Mouse (Mus musculus) forebrain, embryonic 10.5 days (tissue): Measurements from ENCODE around the gene Ngdn. TPM values are rescaled to one million over a fixed set of nuclear protein-coding genes. Genes with fewer than 3 reads are reported as not detected.
A peak's percentile ranks its signal among the peaks of the same experiment; 100 is the strongest.
"Not testable (repeated sequence)": the region's sequence is repeated elsewhere in the genome, so short reads cannot be mapped to it uniquely, and the experiment has no call there.

ENCODE experiments used
- DNase-seq: peaks from one replicate; pipeline ENCODE4 v3.0.0-alpha.2; 2017; ENCODE audit warnings: low spot score; ENCODE audit errors: extremely low spot score
- H3K27ac ChIP-seq: fragments of 300-500 bp; sonication (generic); 2 replicates; pipeline ENCODE4 v1.5.1; 2016; ENCODE audit warnings: mild to moderate bottlenecking
- H3K27me3 ChIP-seq: fragments of 300-500 bp; sonication (generic); 2 replicates; pipeline ENCODE4 v1.6.1; 2016; ENCODE audit warnings: mild to moderate bottlenecking; ENCODE audit not compliant: poor library complexity, severe bottlenecking
- H3K36me3 ChIP-seq: fragments of 300-500 bp; sonication (generic); replicated peaks from 2 replicates; pipeline ENCODE4 v1.6.1; 2016; ENCODE audit warnings: mild to moderate bottlenecking, moderate library complexity
- H3K4me1 ChIP-seq: fragments of 300-500 bp; sonication (generic); 2 replicates; pipeline ENCODE4 v1.6.1; 2016
- H3K4me3 ChIP-seq: fragments of 300-500 bp; sonication (generic); 2 replicates; pipeline ENCODE4 v1.5.1; 2016; ENCODE audit warnings: mild to moderate bottlenecking, moderate library complexity
- H3K9me3 ChIP-seq: fragments of 300-500 bp; sonication (generic); 2 replicates; pipeline ENCODE4 v1.6.1; 2016; ENCODE audit warnings: mild to moderate bottlenecking, moderate library complexity
- WGBS: fragments of 180-500 bp; shearing (Covaris S2); methylation state at CpG from one replicate; pipeline ENCODE4 v1.1.7; 2016; 5-methylcytosine and 5-hydroxymethylcytosine counted together
- polyA plus RNA-seq: library from polyadenylated mRNA; unstranded; fragments of >200 nt; fragmentation: Nextera tagmentation; extraction: Ambion mirVana; gene quantifications from 2 replicates; pipeline ENCODE4 v1.2.1, GENCODE M21; 2016

The Ngdn gene
- polyA plus RNA-seq, 1 experiment from 2014 or later = 102 TPM

- DNase-seq = no peak
- no peak overlapping the region for H3K4me3 ChIP-seq
Measured at GRCm38 (mm10) chr14:54989886-54990441, 25.3 kb upstream of the Ngdn start.

GRCm38 (mm10) chr14:54992196-54992595 is 23.1 kb upstream of the Ngdn start:
- H3K4me1 ChIP-seq = peaks cover 41% of the 10 kb centered on the region
- H3K4me3 ChIP-seq = no peak overlapping the region
- H3K27me3 ChIP-seq = peaks cover 14% of the 10 kb centered on the region; the same call in 1 of the 2 replicates
- no peaks in the 10 kb centered on the region for H3K36me3 ChIP-seq
- 92% methylated on average over 10 of the region's 10 CpGs for WGBS
- DNase-seq = no peak
- no peaks in the 10 kb centered on the region for H3K9me3 ChIP-seq
- 0 out of 2 replicates have a peak overlapping the region, but pooled peaks have one; percentile 8 for H3K27ac ChIP-seq

More at GRCm38 (mm10) chr14:54989886-54990441, 25.3 kb upstream of the Ngdn start:
- H3K36me3 ChIP-seq = no peaks in the 10 kb centered on the region
- 92% methylated on average over 8 of the region's 8 CpGs for WGBS
- no peaks in the 10 kb centered on the region for H3K9me3 ChIP-seq
- H3K4me1 ChIP-seq = peaks cover 19% of the 10 kb centered on the region
- H3K27ac ChIP-seq = no peak overlapping the region
- peaks cover 14% of the 10 kb centered on the region; the same call in 1 of the 2 replicates for H3K27me3 ChIP-seq

DNA sequence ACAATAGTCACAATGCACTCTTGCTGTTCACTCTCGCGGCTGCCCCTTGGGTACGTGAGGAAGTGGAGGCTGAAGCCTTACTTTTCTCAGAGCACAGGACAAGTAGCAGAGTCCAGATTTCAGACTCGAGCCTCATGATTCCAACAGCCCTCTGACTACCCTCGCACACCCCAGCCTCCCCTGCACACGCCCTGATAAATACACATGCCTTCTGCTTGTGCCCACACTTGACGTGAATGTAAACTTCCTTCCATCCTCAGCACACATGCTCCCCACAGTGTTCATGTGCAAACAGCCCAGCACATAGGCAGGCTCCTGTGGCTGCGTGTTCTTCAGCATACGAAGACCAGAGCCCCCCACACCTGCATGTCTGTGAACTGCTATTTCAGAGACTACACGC is 21.6 kb upstream of the Ngdn start:
- H3K4me1 ChIP-seq = peaks cover 47% of the 10 kb centered on the region
- H3K9me3 ChIP-seq = no peaks in the 10 kb centered on the region
- H3K27me3 ChIP-seq = peaks cover 14% of the 10 kb centered on the region; the same call in 1 of the 2 replicates
- H3K36me3 ChIP-seq = no peaks in the 10 kb centered on the region
- no peak overlapping the region for H3K4me3 ChIP-seq
- DNase-seq = no peak
- WGBS = 62% methylated on average over 10 of the region's 10 CpGs
- H3K27ac ChIP-seq = peak overlapping the region; percentile 90

DNA sequence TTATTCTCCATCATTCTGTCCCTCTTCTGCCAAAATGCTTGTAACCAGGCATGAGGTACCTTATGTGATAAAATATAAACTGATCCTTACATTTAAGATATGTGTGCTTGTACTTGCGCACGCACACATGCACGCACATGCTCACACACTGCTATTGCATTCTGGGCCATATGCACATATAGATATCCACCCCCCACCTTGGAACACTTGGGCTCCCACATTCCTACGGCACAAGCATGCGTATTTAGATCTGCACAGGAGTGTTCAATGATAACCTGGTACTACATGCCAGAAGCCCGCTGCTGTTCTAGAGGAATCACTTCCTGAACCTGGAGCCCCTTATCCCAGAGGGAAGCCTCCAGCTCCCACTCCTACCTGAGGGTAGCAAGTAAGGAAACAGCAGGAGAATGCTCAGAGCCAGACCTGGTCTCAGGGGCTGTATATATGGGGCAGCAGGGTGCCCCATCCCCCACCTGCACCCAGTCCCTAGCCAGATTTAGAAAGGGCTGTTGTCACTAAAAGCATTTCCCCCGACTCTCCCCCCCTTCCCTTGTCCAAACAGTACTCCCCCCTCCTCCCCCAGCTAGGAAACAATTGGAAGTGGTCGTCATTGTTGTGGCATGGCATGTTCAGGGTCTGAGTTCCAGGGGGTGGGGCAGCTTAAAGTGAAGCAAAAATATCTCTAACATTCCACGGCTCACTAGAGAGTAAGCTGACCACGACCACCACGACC is 21.0 kb upstream of the Ngdn start, which contains the start of gene Myh7:
TSS of gene Myh7 (minus strand) at position 491 of the 733 bp plus-strand sequence.
- Histone ChIP-seq H3K27ac (peak within 1 kb of the TSS; percentile 90), H3K36me3 (no peaks in the 10 kb centered on the region), H3K4me1 (peaks cover 47% of the 10 kb centered on the region), H3K9me3 (no peaks in the 10 kb centered on the region), H3K4me3 (peak within 1 kb of the TSS; percentile 25), H3K27me3 (peaks cover 14% of the 10 kb centered on the region; the same call in 1 of the 2 replicates)
- WGBS = 51% methylated on average over 11 of the region's 11 CpGs
- DNase-seq = no peak

DNA sequence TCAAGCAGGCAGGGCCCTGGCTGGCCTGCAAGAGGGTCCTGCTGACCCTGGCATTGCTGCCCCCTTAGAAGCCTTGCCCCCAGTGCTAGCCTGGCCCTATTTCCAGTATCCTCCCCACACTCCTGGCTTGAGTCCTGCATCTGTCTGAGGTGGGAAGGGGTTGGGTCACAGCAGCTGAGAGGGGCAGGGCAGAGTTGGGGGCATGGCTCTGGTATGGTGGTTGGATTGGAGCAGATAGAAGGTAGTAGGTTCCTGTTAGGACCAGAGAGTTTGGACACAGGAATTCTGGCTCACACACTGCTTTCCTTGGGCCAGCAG is 20.4 kb upstream of the Ngdn start:
- no peaks in the 10 kb centered on the region for H3K9me3 ChIP-seq
- no peak overlapping the region for H3K4me3 ChIP-seq
- H3K36me3 ChIP-seq = no peaks in the 10 kb centered on the region
- H3K27ac ChIP-seq = peak overlapping the region; percentile 90
- no peak for DNase-seq
- peaks cover 14% of the 10 kb centered on the region; the same call in 1 of the 2 replicates for H3K27me3 ChIP-seq
- peaks cover 47% of the 10 kb centered on the region for H3K4me1 ChIP-seq

DNA sequence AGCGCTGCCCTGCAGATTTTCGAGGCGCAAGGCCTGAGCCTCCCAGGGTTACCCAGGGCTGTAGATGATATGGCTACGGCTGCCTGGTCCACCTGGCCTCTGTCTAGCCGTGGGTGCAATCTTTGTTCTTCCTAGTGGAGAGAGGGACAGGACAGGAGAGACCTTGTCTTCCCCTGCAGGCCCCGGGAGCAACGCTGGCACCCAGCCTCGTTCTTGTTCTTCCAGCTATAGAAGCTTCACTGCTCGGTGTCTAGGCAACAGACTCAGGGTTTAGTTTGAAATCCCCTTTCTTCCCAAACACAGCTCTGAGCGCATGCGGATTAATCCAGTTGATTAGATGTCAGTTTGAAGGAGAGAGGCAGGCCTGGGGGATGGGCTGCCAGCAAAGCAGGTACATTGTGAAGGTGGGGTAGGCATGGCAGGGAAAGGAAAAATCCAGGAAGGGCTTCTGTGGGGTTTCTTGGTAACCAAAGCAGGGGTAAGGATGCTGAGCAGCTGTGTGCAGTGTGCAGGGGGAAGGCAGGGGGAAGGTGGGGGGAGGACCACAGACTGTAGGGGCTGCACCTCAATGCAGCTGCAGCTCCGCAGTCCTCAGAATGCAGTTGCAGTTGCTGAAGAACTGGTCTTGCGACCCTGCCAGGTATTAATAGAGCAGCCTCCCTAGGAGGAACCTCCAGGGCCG is 19.7 kb upstream of the Ngdn start:
- Histone ChIP-seq H3K9me3 (no peaks in the 10 kb centered on the region), H3K27me3 (peaks cover 14% of the 10 kb centered on the region; the same call in 1 of the 2 replicates), H3K4me1 (peaks cover 47% of the 10 kb centered on the region), H3K27ac (peak overlapping the region; percentile 90), H3K4me3 (peak overlapping the region; percentile 25), H3K36me3 (no peaks in the 10 kb centered on the region)
- 22% methylated on average over 14 of the region's 14 CpGs for WGBS
- DNase-seq = peak; percentile 69

DNA sequence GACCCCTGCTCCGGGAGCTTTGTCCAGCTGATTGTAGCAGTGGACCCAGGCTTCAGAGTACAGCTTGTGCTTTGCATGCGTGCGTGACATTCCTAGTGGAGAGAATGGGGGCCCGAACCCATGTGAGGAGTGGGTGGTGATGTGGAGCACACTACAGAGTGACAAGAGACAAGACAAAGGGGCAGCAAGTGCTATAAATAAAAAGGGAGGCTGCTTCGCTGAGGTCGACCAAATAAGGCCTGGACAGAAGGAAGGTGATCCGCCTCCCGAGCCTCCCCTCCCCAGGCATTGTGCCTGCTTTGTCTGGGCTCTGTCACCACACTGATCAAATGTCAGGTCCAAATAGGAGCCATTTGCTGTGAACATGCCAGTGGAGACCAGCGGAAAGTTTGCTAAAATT is 18.5 kb upstream of the Ngdn start:
- WGBS = 50% methylated on average over 9 of the region's 9 CpGs
- Histone ChIP-seq H3K27me3 (peaks cover 14% of the 10 kb centered on the region; the same call in 1 of the 2 replicates), H3K36me3 (no peaks in the 10 kb centered on the region), H3K4me1 (peaks cover 47% of the 10 kb centered on the region), H3K9me3 (no peaks in the 10 kb centered on the region), H3K4me3 (no peak overlapping the region), H3K27ac (peak overlapping the region; percentile 90)
- DNase-seq = no peak

- 40% methylated on average over 4 of the region's 4 CpGs for WGBS
- Histone ChIP-seq H3K4me1 (peaks cover 52% of the 10 kb centered on the region), H3K36me3 (no peaks in the 10 kb centered on the region), H3K27ac (peak overlapping the region; percentile 90), H3K9me3 (no peaks in the 10 kb centered on the region), H3K27me3 (peaks cover 14% of the 10 kb centered on the region; the same call in 1 of the 2 replicates), H3K4me3 (no peak overlapping the region)
- DNase-seq = no peak
Measured at GRCm38 (mm10) chr14:54997297-54997696, 18.0 kb upstream of the Ngdn start.

DNA sequence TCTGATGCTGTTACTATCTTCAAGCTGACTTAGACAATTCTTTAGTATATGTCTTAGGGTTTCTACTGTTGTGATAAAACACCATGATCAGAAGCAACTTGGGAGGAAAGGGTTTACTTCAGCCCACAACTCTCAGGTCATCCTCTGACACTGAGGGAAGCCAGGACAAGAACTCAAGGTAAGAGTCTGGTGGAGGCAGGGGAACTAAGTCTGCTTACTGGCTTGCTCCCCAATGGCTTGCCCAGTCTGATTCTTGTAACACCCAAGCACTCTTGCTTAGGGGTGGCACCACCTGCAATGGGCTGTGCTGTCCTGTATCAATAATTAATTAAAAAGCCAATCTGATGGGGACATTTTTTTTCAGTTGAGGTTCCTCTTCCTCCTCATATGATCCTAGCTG is 16.6 kb upstream of the Ngdn start:
- no peak overlapping the region for H3K27ac ChIP-seq
- H3K4me1 ChIP-seq = peaks cover 58% of the 10 kb centered on the region
- no peak overlapping the region for H3K4me3 ChIP-seq
- H3K27me3 ChIP-seq = 0 out of 2 replicates have a peak, but pooled peaks cover 2% of the 10 kb centered on the region
- no peak for DNase-seq
- no peaks in the 10 kb centered on the region for H3K9me3 ChIP-seq
- no peaks in the 10 kb centered on the region for H3K36me3 ChIP-seq

DNA sequence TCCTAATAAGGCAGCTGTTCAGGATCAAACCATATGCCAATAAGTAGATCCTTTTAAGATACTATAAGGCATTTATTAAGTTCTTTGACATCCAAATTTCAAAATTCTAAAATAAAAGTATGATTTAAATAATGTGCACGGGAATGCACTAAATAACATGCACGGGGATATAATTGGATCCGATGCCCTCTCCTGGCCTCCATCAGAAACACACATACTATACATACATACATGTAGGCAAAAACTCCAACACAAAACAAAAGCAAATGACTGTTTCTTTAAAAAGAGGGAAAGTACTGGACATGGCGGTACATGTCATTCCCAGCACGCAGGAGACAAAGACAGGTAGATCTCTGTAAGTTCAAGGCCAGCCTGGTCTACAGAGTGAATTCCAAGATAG is 15.4 kb upstream of the Ngdn start:
- not testable (repeated sequence) for H3K27me3 ChIP-seq, DNase-seq, H3K27ac ChIP-seq, H3K9me3 ChIP-seq, H3K36me3 ChIP-seq, H3K4me3 ChIP-seq
- whole genome bisulfite sequencing = 91% methylated on average over 5 of the region's 5 CpGs
- peaks cover 58% of the 10 kb centered on the region for H3K4me1 ChIP-seq

DNA sequence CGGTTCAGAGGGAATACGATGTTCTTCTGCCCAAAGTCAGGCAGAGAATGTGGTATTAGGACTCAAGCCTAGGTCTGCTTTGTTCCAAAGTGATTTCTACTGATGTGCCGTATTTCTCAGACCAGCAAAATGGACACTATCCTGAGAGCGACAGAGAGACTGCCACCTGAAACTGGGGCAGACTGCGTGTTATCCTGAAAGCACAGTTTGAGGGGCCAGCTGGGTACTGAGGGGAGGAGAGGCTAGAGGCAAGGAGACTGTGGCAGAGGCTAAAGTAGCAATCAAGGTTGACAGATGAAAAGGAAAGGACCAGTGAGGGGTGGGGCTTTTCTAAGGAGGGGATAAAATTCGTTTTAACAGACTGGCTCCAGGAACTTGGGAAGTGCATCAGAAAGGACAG is 14.4 kb upstream of the Ngdn start:
- Histone ChIP-seq H3K36me3 (no peaks in the 10 kb centered on the region), H3K9me3 (no peaks in the 10 kb centered on the region), H3K27me3 (no peaks in the 10 kb centered on the region), H3K4me3 (no peak overlapping the region), H3K27ac (no peak overlapping the region), H3K4me1 (peaks cover 51% of the 10 kb centered on the region)
- DNase-seq = no peak
- 83% methylated on average over 6 of the region's 6 CpGs for WGBS

GRCm38 (mm10) chr14:55001446-55001845 is 13.8 kb upstream of the Ngdn start:
- H3K9me3 ChIP-seq = no peaks in the 10 kb centered on the region
- H3K4me1 ChIP-seq = peaks cover 44% of the 10 kb centered on the region
- H3K4me3 ChIP-seq = no peak overlapping the region
- H3K36me3 ChIP-seq = no peaks in the 10 kb centered on the region
- no peak overlapping the region for H3K27ac ChIP-seq
- H3K27me3 ChIP-seq = no peaks in the 10 kb centered on the region
- WGBS = 95% methylated on average over 2 of the region's 2 CpGs
- no peak for DNase-seq
